ENCODE assay signal across 17 mouse cellular contexts in the genomic region with DNA sequence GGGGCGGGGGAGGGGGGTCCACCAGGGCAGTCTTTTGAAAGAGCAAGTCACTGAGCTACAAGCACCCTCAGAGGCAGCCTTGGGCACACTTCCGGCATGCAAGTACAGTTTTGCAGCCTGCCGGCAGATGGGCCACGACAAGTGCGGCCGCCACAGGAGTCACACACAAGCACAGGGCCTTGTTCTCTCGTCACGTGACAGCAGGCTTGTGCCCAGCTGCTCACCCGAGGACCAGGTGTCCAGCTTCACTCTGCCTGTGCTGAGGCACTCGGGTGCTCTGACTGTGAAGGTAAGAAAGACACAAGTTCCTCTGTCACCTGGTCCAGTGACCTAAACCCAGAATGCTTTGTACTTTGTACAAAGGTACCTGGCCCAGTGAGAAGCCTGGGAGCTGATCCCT.
DNase-seq lines count a peak whose midpoint lies in the region; ATAC-seq and TF ChIP-seq lines count a peak whose summit lies in the region.
"Had no signal": no experiment of that assay in that cellular context is flagged by ENCODE, and none has a peak within 500 bp of the region (broad histone marks: within the 10 kb centered on the region; RNA-seq: fewer than 3 reads in every experiment).

No protein-coding gene starts in this region.

- no peaks in the 10 kb centered on the region for H3K9me3 ChIP-seq in hindbrain, embryonic 15.5 days
- no peaks in the 10 kb centered on the region for H3K9me3 ChIP-seq in hindbrain, embryonic 16.5 days (ENCODE audit: control insufficient read depth, low read length)
- H3K9me3 ChIP-seq in midbrain, embryonic 11.5 days (ENCODE audit: control insufficient read depth, low read length): no peaks in the 10 kb centered on the region
- no peaks in the 10 kb centered on the region for H3K9me3 ChIP-seq in midbrain, embryonic 16.5 days (replicated peaks; ENCODE audit: control insufficient read depth, low read length, poor library complexity, severe bottlenecking)
- no peaks in the 10 kb centered on the region for H3K9me3 ChIP-seq in lung, postnatal 0 days (ENCODE audit: low read length)
- H3K9me3 ChIP-seq: heart, embryonic 12.5 days; limb, embryonic 15.5 days; neural tube, embryonic 13.5 days had no signal

- peak; percentile 27; the same call in 1 of the 2 replicates for ATAC-seq in hindbrain, embryonic 15.5 days (ENCODE audit: low FRiP score, low read depth)
- ATAC-seq in hindbrain, embryonic 16.5 days: no peak
- peak; percentile 46; the same call in 1 of the 2 replicates for ATAC-seq in midbrain, embryonic 11.5 days (ENCODE audit: low FRiP score)
- no peak for ATAC-seq in midbrain, embryonic 16.5 days
- ATAC-seq in lung, postnatal 0 days: no peak
- ATAC-seq: CD4-positive, CD25-positive, alpha-beta regulatory T cell, adult 4 months; intestine, embryonic 16.5 days had no signal

- H3K79me2 ChIP-seq in myocyte (ENCODE audit: control insufficient read depth, insufficient read depth): no peaks in the 10 kb centered on the region

- no peak for TF ChIP-seq EP300 in lung, postnatal 0 days (IDR thresholded peaks at IDR 0.05)

- H3K4me3 ChIP-seq in hindbrain, embryonic 15.5 days: no peak overlapping the region
- H3K4me3 ChIP-seq in hindbrain, embryonic 16.5 days (ENCODE audit: low read length): no peak overlapping the region
- no peak overlapping the region for H3K4me3 ChIP-seq in midbrain, embryonic 11.5 days (ENCODE audit: low read depth, low read length)
- H3K4me3 ChIP-seq in midbrain, embryonic 16.5 days (ENCODE audit: low read depth, low read length): no peak overlapping the region
- no peak overlapping the region for H3K4me3 ChIP-seq in myocyte
- no peak overlapping the region for H3K4me3 ChIP-seq in lung, postnatal 0 days (ENCODE audit: low read depth, low read length)
- H3K4me3 ChIP-seq: erythroblast, embryonic 14.5 days; heart, embryonic 12.5 days; limb, embryonic 15.5 days; neural tube, embryonic 13.5 days had no signal

- peak; percentile 32 to 48 for DNase-seq in cerebellum, postnatal 10 days
- DNase-seq in cerebellum, postnatal 36 days: no peak
- DNase-seq in midbrain, embryonic 11.5 days (ENCODE audit: low spot score, missing footprints): no peak
- DNase-seq in lung, postnatal 0 days (ENCODE audit: low spot score): no peak
- DNase-seq: cerebellum, adult 9-11 months; heart, postnatal 36 days; layer of hippocampus, adult 9-11 months had no signal

- H3ac ChIP-seq in myocyte (ENCODE audit: control insufficient read depth, insufficient read length): no peak overlapping the region

- no peak for TF ChIP-seq POLR2A in myocyte (IDR thresholded peaks at IDR 0.05; ENCODE audit: insufficient read length, low read depth)

- H3K4me2 ChIP-seq in hindbrain, embryonic 15.5 days: no peak overlapping the region
- no peak overlapping the region for H3K4me2 ChIP-seq in hindbrain, embryonic 16.5 days (ENCODE audit: low read length)
- H3K4me2 ChIP-seq in midbrain, embryonic 11.5 days: no peak overlapping the region
- H3K4me2 ChIP-seq in midbrain, embryonic 16.5 days (ENCODE audit: low read length): no peak overlapping the region
- H3K4me2 ChIP-seq in myocyte (ENCODE audit: low read depth): no peak overlapping the region
- H3K4me2 ChIP-seq in lung, postnatal 0 days (replicated peaks; ENCODE audit: low read depth, low read length): no peak overlapping the region
- H3K4me2 ChIP-seq: heart, embryonic 12.5 days; limb, embryonic 15.5 days; neural tube, embryonic 13.5 days had no signal

- no peak overlapping the region for H3K27ac ChIP-seq in hindbrain, embryonic 15.5 days (replicated peaks)
- no peak overlapping the region for H3K27ac ChIP-seq in hindbrain, embryonic 16.5 days (ENCODE audit: low read depth, low read length)
- H3K27ac ChIP-seq in midbrain, embryonic 11.5 days (ENCODE audit: low read depth, low read length): no peak overlapping the region
- H3K27ac ChIP-seq in midbrain, embryonic 16.5 days (ENCODE audit: low read length): no peak overlapping the region
- H3K27ac ChIP-seq in lung, postnatal 0 days (ENCODE audit: low read length): no peak overlapping the region
- H3K27ac ChIP-seq: limb, embryonic 15.5 days; neural tube, embryonic 13.5 days had no signal

- no peaks in the 10 kb centered on the region for H3K36me3 ChIP-seq in hindbrain, embryonic 15.5 days
- no peaks in the 10 kb centered on the region; the same call in 1 of the 2 replicates for H3K36me3 ChIP-seq in hindbrain, embryonic 16.5 days (ENCODE audit: control insufficient read depth, insufficient read depth, low read length)
- H3K36me3 ChIP-seq in midbrain, embryonic 11.5 days (ENCODE audit: control insufficient read depth, insufficient read depth, low read length): no peaks in the 10 kb centered on the region
- no peaks in the 10 kb centered on the region for H3K36me3 ChIP-seq in midbrain, embryonic 16.5 days (ENCODE audit: control insufficient read depth, insufficient read depth, low read length)
- H3K36me3 ChIP-seq in myocyte (ENCODE audit: control insufficient read depth, insufficient read depth): no peaks in the 10 kb centered on the region
- no peaks in the 10 kb centered on the region for H3K36me3 ChIP-seq in lung, postnatal 0 days (ENCODE audit: insufficient read depth, low read length)
- H3K36me3 ChIP-seq: limb, embryonic 15.5 days; neural tube, embryonic 13.5 days had no signal

- H3K27me3 ChIP-seq in hindbrain, embryonic 15.5 days: no peaks in the 10 kb centered on the region
- H3K27me3 ChIP-seq in hindbrain, embryonic 16.5 days (replicated peaks; ENCODE audit: control insufficient read depth, insufficient read depth, low read length): no peaks in the 10 kb centered on the region
- no peaks in the 10 kb centered on the region for H3K27me3 ChIP-seq in midbrain, embryonic 11.5 days (ENCODE audit: control insufficient read depth, insufficient read depth, low read length)
- no peaks in the 10 kb centered on the region for H3K27me3 ChIP-seq in midbrain, embryonic 16.5 days (ENCODE audit: control insufficient read depth, insufficient read depth, low read depth, low read length)
- no peaks in the 10 kb centered on the region for H3K27me3 ChIP-seq in myocyte (ENCODE audit: control insufficient read depth, insufficient read depth, insufficient read length)
- no peaks in the 10 kb centered on the region for H3K27me3 ChIP-seq in lung, postnatal 0 days (replicated peaks; ENCODE audit: insufficient read depth, low read length)
- H3K27me3 ChIP-seq: heart, embryonic 12.5 days; limb, embryonic 15.5 days; neural tube, embryonic 13.5 days had no signal

- H3K4me1 ChIP-seq in hindbrain, embryonic 15.5 days (replicated peaks): no peaks in the 10 kb centered on the region
- no peaks in the 10 kb centered on the region for H3K4me1 ChIP-seq in hindbrain, embryonic 16.5 days (ENCODE audit: control insufficient read depth, insufficient read depth, low read depth, low read length)
- H3K4me1 ChIP-seq in midbrain, embryonic 11.5 days (ENCODE audit: control insufficient read depth, insufficient read depth, low read length): peaks cover 8% of the 10 kb centered on the region; the same call in 1 of the 2 replicates
- no peaks in the 10 kb centered on the region for H3K4me1 ChIP-seq in midbrain, embryonic 16.5 days (ENCODE audit: control insufficient read depth, insufficient read depth, low read length)
- H3K4me1 ChIP-seq in lung, postnatal 0 days (ENCODE audit: insufficient read depth, low read depth, low read length): no peaks in the 10 kb centered on the region
- H3K4me1 ChIP-seq: limb, embryonic 15.5 days had no signal

- no peak overlapping the region for H3K9ac ChIP-seq in hindbrain, embryonic 15.5 days
- H3K9ac ChIP-seq in hindbrain, embryonic 16.5 days (ENCODE audit: low read depth, low read length): no peak overlapping the region
- H3K9ac ChIP-seq in midbrain, embryonic 11.5 days (ENCODE audit: low read length): no peak overlapping the region
- H3K9ac ChIP-seq in midbrain, embryonic 16.5 days (ENCODE audit: low read depth, low read length): no peak overlapping the region
- H3K9ac ChIP-seq in lung, postnatal 0 days (replicated peaks; ENCODE audit: low read depth): no peak overlapping the region
- H3K9ac ChIP-seq: heart, embryonic 12.5 days; limb, embryonic 15.5 days; neural tube, embryonic 13.5 days had no signal

- TF ChIP-seq CTCF in lung, postnatal 0 days (IDR thresholded peaks at IDR 0.05): no peak

- 47% methylated on average over 10 of the region's 10 CpGs for WGBS in hindbrain, embryonic 15.5 days
- WGBS in hindbrain, embryonic 16.5 days: 53% methylated on average over 10 of the region's 10 CpGs
- WGBS in midbrain, embryonic 11.5 days: 70% methylated on average over 10 of the region's 10 CpGs
- WGBS in midbrain, embryonic 16.5 days: 46% methylated on average over 10 of the region's 10 CpGs
- WGBS in lung, postnatal 0 days: 71% methylated on average over 10 of the region's 10 CpGs

TF ChIP-seq in myocyte, 11 proteins besides CTCF, POLR2A, EP300 and RAD21:
- TF ChIP-seq CEBPB (IDR thresholded peaks at IDR 0.05; ENCODE audit: insufficient read depth, poor library complexity, severe bottlenecking) (no peak), USF1 (IDR thresholded peaks at IDR 0.05; ENCODE audit: low read depth) (peak; percentile 18), MYOD1 (IDR thresholded peaks at IDR 0.05; ENCODE audit: control insufficient read depth in 1 of 3, insufficient read length in 2 of 3, low read depth in 2 of 3) (peak in 2 of 3 experiments; percentile 74 to 85), MYOG (IDR thresholded peaks at IDR 0.05; ENCODE audit: control insufficient read depth in 1 of 3, insufficient read depth in 1 of 3, insufficient read length in 2 of 3, low read depth in 2 of 3) (peak in 2 of 3 experiments; percentile 89 to 92)

Comparison
In these comparisons a context has a peak if more than half of its experiments do, and no peak if none do; other contexts are left out.
1. DNase-seq: peak in cerebellum, postnatal 10 days (2 of 2); none in cerebellum, postnatal 36 days (0 of 2), midbrain, embryonic 11.5 days (single experiment) and lung, postnatal 0 days (single experiment).
2. ATAC-seq: peak in hindbrain, embryonic 15.5 days (single experiment) and midbrain, embryonic 11.5 days (single experiment); none in hindbrain, embryonic 16.5 days (single experiment), midbrain, embryonic 16.5 days (single experiment) and lung, postnatal 0 days (single experiment).